Mouse (Mus musculus): ENCODE results near the gene Rtn4r.
A peak's percentile ranks its signal among the peaks of the same experiment; 100 is the strongest.

- TF ChIP-seq POLR2A (IDR thresholded peaks at IDR 0.05; ENCODE audit: extremely low read depth, insufficient read depth, low read length), result no peak
- TF ChIP-seq CTCF (IDR thresholded peaks at IDR 0.05; ENCODE audit: low read depth, low read length), result 0 out of 2 replicates have a peak, but pooled peaks have one; percentile 15
Observed at GRCm38 (mm10) chr16:18176758-18177157, 49.3 kb downstream of the Rtn4r start.

All from liver, adult 2 months (tissue).